Mouse (Mus musculus): ENCODE measurements at regions not wholly inside any gene's neighbourhood (a gene's known extent, or its start where the extent isn't known, plus 50 kb on each side); places are given as distances from the start of the nearest gene placed in this dataset.
"Not testable (repeated sequence)": the region's sequence is repeated elsewhere in the genome, so short reads cannot be mapped to it uniquely, and the experiment has no call there.

DNA sequence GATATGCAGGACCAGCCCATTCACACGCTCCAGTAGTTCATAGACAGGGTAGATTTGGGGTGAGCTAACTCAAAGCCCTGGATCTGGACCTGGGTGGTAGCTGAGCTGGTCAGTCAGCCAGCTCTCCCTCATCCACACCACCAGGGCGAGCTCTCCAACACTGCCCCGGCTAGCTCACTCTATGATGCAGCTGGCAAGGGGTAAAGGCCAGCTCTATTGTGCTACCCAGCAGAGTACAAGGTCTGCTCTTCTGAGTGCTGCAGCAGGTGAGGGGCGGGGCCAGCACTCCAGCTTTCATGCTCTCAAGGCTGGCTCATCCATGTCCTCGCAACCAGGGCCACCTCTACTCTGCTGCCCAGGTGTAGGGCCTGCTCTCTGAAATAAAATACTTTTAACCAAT is 227.5 kb upstream of the Pbx1 start:
- Histone ChIP-seq H3K4me2 (replicated peaks; ENCODE audit: low read depth, low read length) (no peak overlapping the region), H3K9me3 (ENCODE audit: control insufficient read depth, low read length) (no peaks in the 10 kb centered on the region), H3K27ac (ENCODE audit: low read depth, low read length) (no peak overlapping the region), H3K36me3 (ENCODE audit: control insufficient read depth, insufficient read depth, low read length) (no peaks in the 10 kb centered on the region), H3K27me3 (ENCODE audit: control insufficient read depth, insufficient read depth, low read length) (no peaks in the 10 kb centered on the region), H3K4me3 (ENCODE audit: low read length) (no peak overlapping the region), H3K9ac (ENCODE audit: low read depth, low read length) (no peak overlapping the region), H3K4me1 (ENCODE audit: control insufficient read depth, insufficient read depth, low read length) (no peaks in the 10 kb centered on the region)
- WGBS = 82% methylated on average over 5 of the region's 5 CpGs
- no peak for ATAC-seq (ENCODE audit: low FRiP score, low TSS enrichment)

DNA sequence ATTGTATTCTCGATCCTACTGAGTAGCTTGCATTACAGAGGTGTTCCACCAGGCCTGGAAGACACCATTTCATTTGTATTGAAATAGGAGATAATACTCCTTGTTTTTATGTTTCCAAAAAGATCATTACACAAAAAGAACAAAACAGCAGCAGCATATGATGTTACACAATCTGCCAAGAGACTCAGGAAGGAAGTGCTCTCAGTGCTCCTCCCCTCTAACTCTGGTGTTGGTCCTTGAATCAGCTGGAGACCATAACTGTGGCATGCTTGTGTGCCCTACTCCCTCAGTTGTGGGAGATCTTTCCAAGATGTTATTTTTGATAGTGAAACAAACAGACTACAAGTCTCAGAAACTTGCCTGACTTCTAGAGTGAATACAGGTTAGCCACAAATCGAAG is 200.8 kb upstream of the Pbx1 start:
- Histone ChIP-seq H3K27ac (ENCODE audit: low read depth, low read length) (no peak overlapping the region), H3K4me2 (replicated peaks; ENCODE audit: low read depth, low read length) (no peak overlapping the region), H3K36me3 (ENCODE audit: control insufficient read depth, insufficient read depth, low read length) (no peaks in the 10 kb centered on the region), H3K9me3 (ENCODE audit: control insufficient read depth, low read length) (no peaks in the 10 kb centered on the region), H3K27me3 (ENCODE audit: control insufficient read depth, insufficient read depth, low read length) (no peaks in the 10 kb centered on the region), H3K4me3 (ENCODE audit: low read length) (no peak overlapping the region), H3K4me1 (ENCODE audit: control insufficient read depth, insufficient read depth, low read length) (no peaks in the 10 kb centered on the region), H3K9ac (ENCODE audit: low read depth, low read length) (no peak overlapping the region)
- 90% methylated on average over 2 of the region's 2 CpGs for WGBS
- no peak for ATAC-seq (ENCODE audit: low FRiP score, low TSS enrichment)

DNA sequence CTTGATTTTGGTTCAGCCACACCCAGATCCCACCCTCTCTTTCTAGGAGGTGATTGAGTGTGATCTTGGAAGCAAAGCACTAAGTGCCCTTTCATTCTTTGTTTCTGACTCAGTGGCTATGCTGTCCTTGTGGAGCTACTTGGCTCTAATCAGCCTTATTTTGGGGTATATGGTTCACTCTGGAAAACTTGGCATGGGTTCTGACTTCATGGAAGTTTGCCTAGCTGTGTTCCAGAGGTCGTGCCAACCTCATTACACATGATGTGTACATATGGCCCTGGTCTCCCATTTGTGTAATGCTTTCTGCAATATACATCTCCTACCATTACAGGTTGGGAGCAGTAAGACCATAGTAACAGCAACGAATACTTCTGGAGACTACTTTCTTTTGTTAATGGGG is 199.9 kb upstream of the Pbx1 start:
- no peak for ATAC-seq (ENCODE audit: low FRiP score, low TSS enrichment)
- Histone ChIP-seq H3K36me3 (ENCODE audit: control insufficient read depth, insufficient read depth, low read length) (no peaks in the 10 kb centered on the region), H3K9me3 (ENCODE audit: control insufficient read depth, low read length) (no peaks in the 10 kb centered on the region), H3K27ac (ENCODE audit: low read depth, low read length) (no peak overlapping the region), H3K4me1 (ENCODE audit: control insufficient read depth, insufficient read depth, low read length) (no peaks in the 10 kb centered on the region), H3K27me3 (ENCODE audit: control insufficient read depth, insufficient read depth, low read length) (no peaks in the 10 kb centered on the region), H3K4me2 (replicated peaks; ENCODE audit: low read depth, low read length) (no peak overlapping the region), H3K4me3 (ENCODE audit: low read length) (no peak overlapping the region), H3K9ac (ENCODE audit: low read depth, low read length) (no peak overlapping the region)
- 75% methylated on average over 2 of the region's 2 CpGs for WGBS

DNA sequence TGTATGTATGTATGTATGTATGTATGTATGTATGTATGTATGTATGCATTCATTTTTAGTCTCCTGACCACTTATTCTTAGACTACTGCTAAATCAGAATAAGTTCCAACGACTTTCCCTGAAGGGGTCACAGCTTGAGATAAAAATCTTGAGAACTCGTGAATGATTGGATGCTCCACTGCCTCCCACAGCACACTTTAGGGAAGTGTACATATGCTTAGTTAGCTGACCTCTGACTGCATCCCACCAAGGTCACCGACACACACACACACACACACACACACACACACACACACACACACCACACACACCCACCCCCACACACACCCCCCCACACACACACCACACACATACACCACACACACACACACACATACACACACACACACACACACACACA is 169.9 kb upstream of the Pbx1 start:
- H3K4me1 ChIP-seq (ENCODE audit: control insufficient read depth, insufficient read depth, low read length); H3K36me3 ChIP-seq (ENCODE audit: control insufficient read depth, insufficient read depth, low read length); H3K9ac ChIP-seq (ENCODE audit: low read depth, low read length); ATAC-seq (ENCODE audit: low FRiP score, low TSS enrichment); H3K27ac ChIP-seq (ENCODE audit: low read depth, low read length); H3K4me2 ChIP-seq (replicated peaks; ENCODE audit: low read depth, low read length); H3K4me3 ChIP-seq (ENCODE audit: low read length); H3K27me3 ChIP-seq (ENCODE audit: control insufficient read depth, insufficient read depth, low read length); H3K9me3 ChIP-seq (ENCODE audit: control insufficient read depth, low read length): not testable (repeated sequence)
- 47% methylated on average over 3 of the region's 3 CpGs for WGBS

DNA sequence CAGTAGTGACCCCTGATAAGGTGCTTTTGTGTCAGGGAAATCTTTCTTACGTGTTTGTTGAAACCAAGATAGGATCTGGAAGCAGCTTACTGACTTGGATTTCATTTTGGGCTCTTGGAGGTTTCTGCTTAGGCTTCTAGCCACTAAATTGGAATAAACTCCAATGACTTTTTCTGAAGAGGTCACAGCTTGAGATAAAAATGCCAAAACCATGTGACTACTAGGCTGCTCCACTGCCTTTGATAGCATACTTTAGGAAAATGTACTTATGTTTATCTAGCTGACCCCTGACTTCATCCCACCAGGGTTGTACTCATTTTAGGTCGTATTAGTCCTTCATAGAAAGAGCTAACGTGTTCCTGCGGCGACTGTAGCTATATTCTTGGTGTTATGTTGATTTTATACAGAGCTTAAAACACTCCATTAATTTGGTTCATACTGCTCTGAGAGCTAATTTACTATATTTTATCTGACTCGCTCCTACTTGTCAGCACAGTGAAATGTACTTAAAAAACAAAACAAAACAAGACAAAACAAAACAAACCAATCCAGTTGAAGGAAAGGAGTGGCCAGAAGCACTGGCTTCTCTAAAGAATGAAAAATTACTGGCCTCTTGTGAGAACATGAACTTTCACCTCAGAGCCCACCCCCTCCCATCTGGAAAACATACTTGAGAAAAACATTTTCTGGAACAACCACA is 168.5 kb upstream of the Pbx1 start:
- peaks cover 10% of the 10 kb centered on the region; the same call in 1 of the 2 replicates for H3K4me1 ChIP-seq (ENCODE audit: control insufficient read depth, insufficient read depth, low read length)
- H3K36me3 ChIP-seq (ENCODE audit: control insufficient read depth, insufficient read depth, low read length) = no peaks in the 10 kb centered on the region
- no peak overlapping the region for H3K9ac ChIP-seq (ENCODE audit: low read depth, low read length)
- H3K27me3 ChIP-seq (ENCODE audit: control insufficient read depth, insufficient read depth, low read length) = no peaks in the 10 kb centered on the region
- H3K9me3 ChIP-seq (ENCODE audit: control insufficient read depth, low read length) = no peaks in the 10 kb centered on the region
- no peak overlapping the region for H3K27ac ChIP-seq (ENCODE audit: low read depth, low read length)
- ATAC-seq (ENCODE audit: low FRiP score, low TSS enrichment) = 0 out of 2 replicates have a peak, but pooled peaks have one; percentile 33
- H3K4me2 ChIP-seq (replicated peaks; ENCODE audit: low read depth, low read length) = no peak overlapping the region
- WGBS = 58% methylated on average over 6 of the region's 6 CpGs
- H3K4me3 ChIP-seq (ENCODE audit: low read length) = no peak overlapping the region

DNA sequence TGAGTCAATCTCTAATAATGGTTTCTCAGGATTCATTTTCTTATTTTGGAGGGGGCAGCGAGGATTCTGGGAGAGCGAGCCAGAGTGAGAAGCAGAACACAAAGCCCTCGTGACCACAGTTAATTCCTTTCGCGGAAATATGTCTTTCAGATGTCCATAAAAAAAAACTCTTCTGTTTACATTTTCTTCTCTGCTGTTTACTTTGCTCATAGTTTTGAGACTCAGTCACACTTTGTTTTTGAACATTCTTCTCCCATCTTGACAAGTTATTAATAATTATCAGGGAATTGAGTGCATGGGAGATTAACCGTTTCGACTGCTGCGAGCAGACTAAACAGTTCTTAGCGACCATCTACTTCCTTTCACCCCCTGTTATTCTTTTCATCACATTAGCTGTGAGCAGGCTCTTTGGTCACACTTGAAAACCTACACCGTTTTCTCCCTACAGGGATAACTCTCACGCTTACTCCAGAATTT is 166.2 kb upstream of the Pbx1 start:
- Histone ChIP-seq H3K4me1 (ENCODE audit: control insufficient read depth, insufficient read depth, low read length) (peaks cover 10% of the 10 kb centered on the region; the same call in 1 of the 2 replicates), H3K4me3 (ENCODE audit: low read length) (peak overlapping the region; percentile 3; the same call in 1 of the 2 replicates), H3K27ac (ENCODE audit: low read depth, low read length) (no peak overlapping the region), H3K9me3 (ENCODE audit: control insufficient read depth, low read length) (no peaks in the 10 kb centered on the region), H3K4me2 (replicated peaks; ENCODE audit: low read depth, low read length) (peak overlapping the region; percentile 44), H3K36me3 (ENCODE audit: control insufficient read depth, insufficient read depth, low read length) (no peaks in the 10 kb centered on the region), H3K9ac (ENCODE audit: low read depth, low read length) (no peak overlapping the region; the same call in 1 of the 2 replicates), H3K27me3 (ENCODE audit: control insufficient read depth, insufficient read depth, low read length) (no peaks in the 10 kb centered on the region)
- WGBS = 8% methylated on average over 11 of the region's 11 CpGs
- ATAC-seq (ENCODE audit: low FRiP score, low TSS enrichment) = peak; percentile 90

DNA sequence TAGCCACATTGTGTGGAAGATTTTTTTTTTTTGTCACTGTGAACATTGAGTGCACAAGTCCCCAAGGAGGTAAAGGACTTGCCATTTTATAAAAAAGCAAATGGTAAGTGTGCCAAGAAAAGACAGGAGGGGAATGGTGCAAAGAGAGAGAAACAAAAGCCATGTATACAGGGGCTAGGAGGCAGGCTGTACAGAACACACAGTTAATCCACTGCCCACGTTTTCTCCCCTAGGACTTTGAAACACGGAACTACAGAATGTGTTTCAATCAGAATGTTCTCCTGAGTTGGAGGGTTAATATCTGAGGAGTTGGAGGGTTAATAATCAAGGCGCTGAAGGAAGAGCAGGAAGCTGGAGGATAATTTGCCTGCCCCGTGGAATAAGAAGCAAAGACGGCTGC is 165.4 kb upstream of the Pbx1 start:
- Histone ChIP-seq H3K4me2 (replicated peaks; ENCODE audit: low read depth, low read length) (peak overlapping the region; percentile 44), H3K9ac (ENCODE audit: low read depth, low read length) (0 out of 2 replicates have a peak overlapping the region, but pooled peaks have one; percentile 4), H3K4me3 (ENCODE audit: low read length) (no peak overlapping the region), H3K27ac (ENCODE audit: low read depth, low read length) (peak overlapping the region; percentile 24; the same call in 1 of the 2 replicates), H3K4me1 (ENCODE audit: control insufficient read depth, insufficient read depth, low read length) (peaks cover 10% of the 10 kb centered on the region; the same call in 1 of the 2 replicates), H3K9me3 (ENCODE audit: control insufficient read depth, low read length) (no peaks in the 10 kb centered on the region), H3K36me3 (ENCODE audit: control insufficient read depth, insufficient read depth, low read length) (no peaks in the 10 kb centered on the region), H3K27me3 (ENCODE audit: control insufficient read depth, insufficient read depth, low read length) (no peaks in the 10 kb centered on the region)
- 16% methylated on average over 5 of the region's 5 CpGs for WGBS
- no peak for ATAC-seq (ENCODE audit: low FRiP score, low TSS enrichment)

DNA sequence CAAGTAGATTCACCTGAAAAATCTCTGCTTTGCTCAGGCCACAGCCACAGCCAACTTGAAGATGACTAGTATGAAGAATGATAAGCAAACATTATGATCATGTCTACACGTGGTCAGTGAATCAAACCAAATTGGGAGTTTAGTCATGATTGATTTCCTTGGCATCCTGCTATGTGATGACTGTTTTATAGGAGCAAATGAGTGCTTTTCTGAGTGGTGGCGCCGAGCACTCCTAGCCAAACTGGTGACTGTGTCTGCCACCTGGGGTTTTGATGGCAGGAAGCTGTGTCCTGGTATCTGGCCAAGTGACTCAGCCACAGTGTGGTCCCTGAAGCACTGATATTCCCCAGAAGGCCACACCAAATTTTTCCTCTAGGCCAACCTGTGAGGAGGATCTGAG is 152.1 kb upstream of the Pbx1 start:
- no peaks in the 10 kb centered on the region for H3K4me1 ChIP-seq (ENCODE audit: control insufficient read depth, insufficient read depth, low read length)
- no peak overlapping the region for H3K9ac ChIP-seq (ENCODE audit: low read depth, low read length)
- no peak overlapping the region for H3K27ac ChIP-seq (ENCODE audit: low read depth, low read length)
- H3K4me2 ChIP-seq (replicated peaks; ENCODE audit: low read depth, low read length) = no peak overlapping the region
- no peak for ATAC-seq (ENCODE audit: low FRiP score, low TSS enrichment)
- no peaks in the 10 kb centered on the region for H3K9me3 ChIP-seq (ENCODE audit: control insufficient read depth, low read length)
- H3K36me3 ChIP-seq (ENCODE audit: control insufficient read depth, insufficient read depth, low read length) = no peaks in the 10 kb centered on the region
- H3K27me3 ChIP-seq (ENCODE audit: control insufficient read depth, insufficient read depth, low read length) = no peaks in the 10 kb centered on the region
- H3K4me3 ChIP-seq (ENCODE audit: low read length) = no peak overlapping the region
- WGBS = 64% methylated on average over 3 of the region's 3 CpGs

DNA sequence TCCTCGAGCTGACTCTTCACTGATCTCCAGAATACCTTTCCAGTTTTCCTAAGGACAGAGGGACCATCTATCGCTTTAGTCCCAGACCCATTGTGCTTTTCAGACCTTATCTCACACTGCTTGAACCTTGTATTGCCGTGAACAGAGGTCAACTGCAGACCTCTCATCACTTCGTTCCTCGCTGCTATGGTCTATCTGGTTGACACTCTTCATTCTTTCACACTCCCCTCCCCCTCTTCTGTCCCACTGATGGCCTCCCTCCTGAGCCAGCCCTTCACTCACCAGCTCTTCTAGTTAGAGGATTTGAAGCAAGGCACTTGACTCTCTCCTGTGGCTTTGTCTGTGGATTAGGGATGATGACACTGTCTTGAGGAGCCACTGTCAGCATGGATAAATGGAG is 150.4 kb upstream of the Pbx1 start:
- 81% methylated on average over 5 of the region's 5 CpGs for WGBS
- ATAC-seq (ENCODE audit: low FRiP score, low TSS enrichment) = no peak

More for the DNA sequence above, 150.4 kb upstream of the Pbx1 start:
- Histone ChIP-seq H3K36me3 (ENCODE audit: control insufficient read depth, insufficient read depth, low read length) (no peaks in the 10 kb centered on the region), H3K4me3 (ENCODE audit: low read length) (no peak overlapping the region), H3K4me1 (ENCODE audit: control insufficient read depth, insufficient read depth, low read length) (no peaks in the 10 kb centered on the region), H3K27ac (ENCODE audit: low read depth, low read length) (no peak overlapping the region), H3K27me3 (ENCODE audit: control insufficient read depth, insufficient read depth, low read length) (no peaks in the 10 kb centered on the region), H3K4me2 (replicated peaks; ENCODE audit: low read depth, low read length) (no peak overlapping the region), H3K9ac (ENCODE audit: low read depth, low read length) (no peak overlapping the region), H3K9me3 (ENCODE audit: control insufficient read depth, low read length) (no peaks in the 10 kb centered on the region)
